Mouse (Mus musculus): ENCODE results near the gene Nanos1.

Gene Nanos1

DNA sequence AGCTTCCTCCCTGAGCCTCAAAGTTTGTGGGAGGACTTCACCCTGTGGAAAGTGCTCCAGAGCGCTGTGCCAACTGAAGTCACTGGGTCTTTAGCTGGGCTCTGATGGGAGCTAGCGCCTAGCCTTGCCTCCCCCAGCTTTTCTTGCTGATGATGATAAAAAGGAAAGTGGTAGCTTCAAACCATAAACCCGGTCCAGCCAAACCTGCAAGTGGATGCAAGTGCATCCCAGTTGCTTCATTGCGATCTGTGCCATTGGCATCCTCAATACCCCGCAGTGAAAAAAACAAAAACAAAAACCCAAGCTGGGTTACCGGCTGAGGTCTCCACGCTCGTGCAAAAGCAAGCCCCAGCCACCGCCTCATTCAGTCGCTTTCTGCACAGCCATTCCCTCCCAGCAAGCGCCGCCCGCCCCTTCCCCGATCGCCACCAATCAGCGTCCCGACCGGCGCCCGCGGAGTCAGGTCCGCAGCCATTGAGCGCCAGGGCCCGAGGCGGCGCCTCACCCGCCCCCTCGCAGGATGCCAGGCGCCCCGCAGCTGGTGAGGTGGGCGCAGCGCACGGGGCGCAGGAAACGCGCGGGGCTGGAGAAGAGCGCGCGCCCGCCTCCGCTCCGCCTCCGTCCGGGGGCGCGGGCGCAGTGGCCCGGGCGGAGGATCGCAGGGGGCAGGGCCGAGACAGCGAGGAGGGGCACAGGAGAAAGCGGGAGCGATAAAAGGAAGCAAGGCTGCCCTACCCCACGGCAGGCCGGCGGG lies at the start of gene Nanos1:
Nanos1 (plus strand) TSS at position 550 of the 754 bp plus-strand sequence.
- DNase-seq, result peak; percentile 77

DNA sequence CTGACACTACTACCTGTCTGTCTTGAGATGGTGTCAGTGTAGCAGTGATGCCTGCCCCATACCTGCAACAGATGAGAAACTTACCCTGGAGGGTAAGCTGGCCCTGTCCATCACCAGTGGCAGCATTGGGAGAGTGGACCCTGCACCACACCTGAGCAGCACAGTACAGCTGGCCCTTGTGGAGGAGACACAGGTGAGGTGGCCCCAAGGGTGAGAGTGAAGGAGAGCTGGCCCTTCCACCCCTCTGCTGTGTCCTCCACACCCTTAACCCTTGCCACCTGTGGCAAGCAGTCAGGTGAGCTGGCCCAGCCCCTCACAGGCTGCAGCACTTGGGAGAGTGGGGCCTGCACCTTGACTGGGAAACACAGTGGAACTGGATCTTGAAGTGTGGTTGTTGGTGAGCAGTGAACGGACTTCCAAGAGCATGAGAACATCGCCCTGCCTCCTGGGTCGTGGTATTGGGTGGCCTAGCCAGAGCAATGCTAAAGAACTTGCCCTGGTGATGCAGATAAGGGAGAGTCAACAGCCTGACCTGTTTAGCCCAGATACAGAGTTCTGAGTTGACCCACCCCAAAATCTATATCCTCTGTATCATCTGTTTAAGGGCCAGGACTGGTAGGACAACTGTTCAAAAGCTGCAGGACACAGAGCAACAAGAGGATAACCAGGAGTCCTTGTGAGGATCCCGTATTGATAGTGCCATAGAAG lies 46.4 kb upstream of the Nanos1 start:
- no peak for DNase-seq

DNA sequence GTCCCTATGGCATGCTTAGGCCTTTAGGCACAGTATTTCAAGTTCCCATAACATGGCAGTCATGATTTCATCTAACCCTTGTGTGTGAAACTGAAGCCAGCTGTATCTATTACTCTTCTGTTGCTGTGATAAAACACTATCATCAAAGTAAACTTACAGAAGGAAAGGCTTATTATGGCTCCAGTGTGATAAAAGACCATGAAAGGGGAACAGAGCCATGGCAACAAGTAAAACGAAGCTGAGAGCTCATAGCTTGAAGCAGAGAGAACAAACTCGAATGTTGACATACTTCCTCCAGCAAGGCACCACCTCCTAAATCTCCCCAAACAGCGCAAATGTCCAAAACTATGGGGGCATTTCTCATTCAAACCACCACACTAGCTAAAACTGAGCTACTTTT lies 45.6 kb upstream of the Nanos1 start:
- DNase-seq, result no peak

DNA sequence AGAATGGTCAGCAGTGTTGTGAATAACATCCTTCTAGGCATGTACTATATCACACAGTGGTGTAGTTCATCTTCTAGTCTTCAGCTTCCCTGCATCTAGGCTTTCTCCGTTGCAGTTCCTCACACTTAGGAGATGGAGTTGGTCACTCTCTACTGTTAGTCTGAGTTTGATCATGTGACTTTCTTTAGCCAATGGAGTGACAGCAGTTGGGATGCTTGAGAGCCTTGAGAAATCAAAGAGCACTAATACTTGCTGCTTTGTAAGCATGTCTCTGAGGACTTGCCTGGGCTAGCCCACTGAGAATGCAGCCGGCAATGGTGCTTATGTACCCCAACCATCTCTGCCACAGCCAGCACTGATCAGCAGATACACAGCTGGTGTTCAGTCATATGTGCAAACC lies 43.2 kb upstream of the Nanos1 start:
- DNase-seq, result no peak

DNA sequence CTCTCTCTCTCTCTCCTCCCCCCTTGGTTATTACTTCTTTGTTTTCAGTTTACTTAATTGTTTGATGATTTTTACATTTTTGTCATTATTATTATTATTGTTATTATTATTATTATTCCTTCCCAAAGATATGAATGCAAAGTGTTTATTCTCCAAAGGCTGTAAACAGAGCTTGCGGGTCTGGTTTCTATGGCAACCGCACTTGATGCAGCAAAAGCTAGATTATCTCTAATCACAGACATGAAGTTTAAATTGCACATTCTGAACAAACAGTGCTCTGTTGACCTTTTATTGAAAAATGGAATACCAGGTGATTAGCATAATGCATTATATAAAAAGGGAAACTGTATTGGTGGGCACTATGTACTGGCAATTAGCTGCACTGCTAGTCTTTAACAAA lies 39.4 kb upstream of the Nanos1 start:
- no peak for DNase-seq

DNA sequence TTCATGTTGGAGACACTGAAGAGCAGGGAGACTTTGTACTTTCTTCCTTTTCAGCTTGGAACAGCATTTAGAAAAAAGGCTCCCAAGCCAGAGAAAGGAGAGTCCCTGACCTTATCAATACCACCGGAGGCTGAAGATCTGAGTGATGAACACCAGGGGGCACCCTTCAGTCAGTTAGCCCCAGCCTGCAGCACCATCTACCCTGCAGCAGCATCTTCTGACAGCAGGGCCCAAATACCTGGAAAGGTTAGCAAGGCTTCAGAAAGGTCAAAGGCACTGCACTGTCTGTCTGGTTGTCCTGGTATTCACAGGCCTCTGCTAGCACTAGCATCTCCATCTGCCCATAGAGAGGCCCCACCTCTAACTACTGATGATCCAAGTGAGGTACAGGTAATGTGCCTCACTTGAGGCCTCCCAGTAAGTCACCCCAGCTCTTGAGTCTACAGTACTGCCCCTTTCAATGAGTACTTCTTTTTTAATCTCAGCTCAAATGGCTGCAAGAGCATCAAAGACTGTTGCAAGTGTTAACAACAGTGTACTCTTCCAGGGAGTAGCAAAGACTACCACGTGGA lies 25.4 kb upstream of the Nanos1 start:
- DNase-seq, result peak; percentile 7

DNA sequence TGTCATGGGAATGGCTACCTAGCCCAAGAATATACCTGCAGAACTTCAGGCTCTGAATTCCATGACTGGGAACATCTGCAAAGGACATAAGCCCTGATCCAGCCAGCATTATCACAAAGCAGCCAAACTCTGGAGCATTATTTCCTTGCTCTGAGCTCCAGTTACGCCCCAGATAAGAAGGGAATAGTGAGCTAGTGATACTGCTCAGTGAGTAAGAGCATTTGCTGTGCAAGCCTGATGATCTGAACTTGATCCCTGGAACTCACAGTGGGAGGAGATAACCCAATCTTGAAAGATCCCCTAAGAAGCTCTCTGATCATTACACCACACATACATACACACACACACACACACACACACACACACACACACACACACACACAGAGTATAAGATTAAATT lies 24.5 kb upstream of the Nanos1 start:
- DNase-seq, result no peak

DNA sequence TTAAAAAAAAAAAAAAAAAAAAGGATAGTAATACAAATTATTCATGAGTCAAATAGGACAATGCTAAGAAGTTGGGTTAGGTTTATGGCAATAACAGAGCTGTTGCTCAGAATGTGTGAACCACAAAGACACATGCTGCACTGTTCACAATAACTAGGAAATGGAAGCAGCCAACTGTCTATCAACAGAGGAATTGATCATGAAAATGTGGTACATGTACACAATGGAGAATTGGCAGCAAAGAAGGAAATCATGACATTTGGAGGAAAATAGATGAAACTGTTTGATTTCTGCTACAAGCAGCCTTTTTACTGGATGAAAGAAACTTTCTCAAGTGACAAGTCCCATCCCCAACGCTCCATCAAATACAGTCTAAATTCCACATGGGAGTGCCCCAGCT lies 23.8 kb upstream of the Nanos1 start:
- no peak for DNase-seq

DNA sequence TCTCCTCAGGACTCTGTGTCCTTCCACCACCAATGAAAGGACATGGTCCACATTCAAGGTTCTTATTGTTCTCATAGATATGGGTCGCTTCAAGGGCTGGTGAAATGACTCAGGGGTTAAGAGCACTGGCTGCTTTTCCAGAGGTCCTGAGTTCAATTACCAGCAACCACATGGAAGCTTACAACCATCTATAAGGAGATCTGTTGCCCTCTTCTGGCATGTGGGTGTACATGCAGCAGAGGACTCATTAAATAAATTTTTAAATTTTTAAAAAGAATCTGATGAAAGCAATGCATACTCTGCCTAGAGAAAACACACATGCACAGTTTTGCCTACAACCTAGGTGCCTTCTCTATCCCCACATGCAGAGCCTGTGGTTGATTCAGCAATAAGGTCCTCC lies 15.2 kb upstream of the Nanos1 start:
- no peak for DNase-seq

DNA sequence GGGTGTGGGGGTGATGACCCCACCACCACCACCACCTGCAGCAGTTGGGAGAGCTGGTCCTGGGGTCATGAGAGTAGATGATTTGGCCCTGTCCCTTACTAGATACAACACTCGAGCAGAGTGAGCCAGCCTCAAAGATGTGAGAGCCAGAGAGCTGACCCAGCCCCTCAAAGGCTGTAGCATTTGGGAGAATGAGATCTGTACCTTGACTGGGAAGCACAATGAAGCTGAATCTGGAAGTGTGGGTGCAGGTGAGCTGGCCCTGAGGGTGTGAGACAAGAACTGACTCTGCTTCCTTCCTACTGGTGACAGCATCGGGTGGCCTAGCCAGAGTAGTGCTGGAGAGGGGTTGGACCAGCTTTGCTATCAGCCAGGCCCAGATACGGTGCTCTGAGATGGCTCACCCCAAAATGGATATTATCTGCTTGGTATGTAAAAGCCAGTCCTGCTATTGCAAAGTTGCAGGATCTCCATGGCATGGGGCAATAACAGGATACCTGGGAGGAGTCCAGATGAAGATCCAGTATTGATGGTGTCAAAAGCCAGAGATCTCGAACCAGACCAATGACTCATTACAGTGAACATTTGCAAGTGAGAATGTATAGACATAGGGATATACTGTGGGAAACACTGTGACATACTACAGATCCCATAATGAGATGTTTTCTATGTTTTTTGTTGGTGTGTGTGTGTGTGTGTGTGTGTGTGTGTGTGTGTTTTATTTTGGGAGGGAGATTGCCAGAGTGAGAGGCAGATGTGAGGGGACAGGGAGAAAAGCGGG lies 11.8 kb upstream of the Nanos1 start:
- no peak for DNase-seq

DNA sequence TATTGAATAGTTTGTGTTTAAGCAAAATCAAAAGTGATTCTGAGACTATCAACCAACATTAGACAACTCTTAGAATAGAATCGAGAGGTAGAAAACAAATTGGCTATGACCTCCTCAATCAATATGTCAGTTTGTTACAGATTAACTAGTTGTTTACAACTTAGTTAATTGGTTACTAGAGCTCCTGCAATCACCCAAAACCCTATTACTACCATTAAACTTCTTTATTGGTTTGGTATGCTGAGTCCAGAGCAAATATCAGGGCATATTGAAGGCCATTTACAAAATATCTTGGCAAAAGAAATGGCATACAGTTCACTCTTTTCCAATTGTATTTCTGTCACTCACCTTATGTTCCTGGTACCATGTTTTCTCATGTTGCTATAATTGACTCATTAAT lies 8.0 kb upstream of the Nanos1 start:
- no peak for DNase-seq

DNA sequence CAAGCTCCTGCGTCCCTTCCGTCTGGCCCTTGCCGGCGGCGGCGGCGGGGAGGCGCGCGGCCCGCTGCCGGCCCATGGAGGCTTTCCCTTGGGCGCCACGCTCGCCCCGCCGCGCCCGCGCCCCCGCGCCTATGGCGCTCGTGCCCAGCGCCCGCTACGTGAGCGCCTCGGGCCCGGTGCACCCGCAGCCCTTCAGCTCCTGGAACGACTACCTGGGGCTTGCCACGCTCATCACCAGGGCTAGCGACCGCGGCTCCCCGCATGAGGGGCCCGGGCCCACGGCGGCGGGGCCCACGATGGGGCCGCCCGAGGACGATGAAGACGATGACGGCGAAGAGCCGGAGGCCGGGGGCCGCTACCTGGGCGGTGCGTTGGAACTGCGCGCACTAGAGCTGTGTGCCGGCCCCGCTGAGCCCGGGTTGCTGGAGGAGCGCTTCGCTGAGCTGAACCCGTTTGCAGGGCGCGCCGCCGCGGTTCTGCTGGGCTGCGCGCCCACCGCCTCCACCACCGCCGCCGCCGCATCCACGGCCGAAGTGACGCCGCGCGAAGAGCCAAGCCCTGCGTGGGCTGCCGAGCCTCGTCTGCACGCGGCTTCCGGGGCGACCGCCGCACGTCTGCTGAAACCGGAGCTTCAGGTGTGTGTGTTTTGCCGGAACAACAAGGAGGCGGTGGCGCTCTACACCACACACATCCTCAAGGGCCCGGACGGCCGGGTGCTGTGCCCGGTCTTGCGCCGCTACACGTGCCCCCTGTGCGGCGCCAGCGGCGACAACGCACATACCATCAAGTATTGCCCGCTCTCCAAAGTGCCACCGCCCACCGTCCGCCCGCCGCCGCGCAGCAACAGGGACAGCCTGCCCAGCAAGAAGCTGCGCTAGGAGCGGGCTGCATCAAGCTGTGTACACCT lies 658 bp downstream of the Nanos1 start:
- DNase-seq, result peak; percentile 42

DNA sequence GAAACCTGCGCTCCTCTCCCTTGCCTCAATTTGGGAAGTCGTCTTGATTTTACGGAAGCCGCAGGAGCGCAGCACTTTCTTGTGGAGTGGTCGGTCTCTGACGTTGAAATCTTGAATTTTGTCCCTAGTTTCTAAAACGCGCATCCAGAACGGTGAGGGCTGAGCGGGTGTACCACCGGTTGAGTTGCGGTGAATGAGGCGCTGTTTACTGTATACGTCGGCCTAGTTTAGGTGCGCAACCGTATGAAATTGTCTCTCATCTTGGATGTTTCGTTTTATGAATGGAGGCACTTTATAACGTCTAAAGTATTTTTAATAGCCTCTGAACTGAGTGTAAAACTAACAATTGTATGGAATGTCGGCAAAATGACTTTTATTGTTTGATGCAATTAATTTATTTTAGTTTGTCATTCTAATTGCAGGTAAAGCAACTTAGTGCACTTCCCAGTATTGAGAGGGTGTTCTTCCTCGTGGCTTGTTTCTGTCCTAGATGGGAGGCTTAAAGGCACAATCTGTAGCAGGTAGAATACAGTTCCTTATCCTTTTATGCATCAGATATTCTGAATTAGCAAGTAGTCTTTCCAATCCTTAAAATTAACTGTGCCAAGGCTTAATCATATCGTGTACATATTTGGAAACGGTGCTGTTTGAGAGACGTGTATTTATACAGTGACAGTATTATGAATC lies 1.5 kb downstream of the Nanos1 start:
- no peak for DNase-seq

DNA sequence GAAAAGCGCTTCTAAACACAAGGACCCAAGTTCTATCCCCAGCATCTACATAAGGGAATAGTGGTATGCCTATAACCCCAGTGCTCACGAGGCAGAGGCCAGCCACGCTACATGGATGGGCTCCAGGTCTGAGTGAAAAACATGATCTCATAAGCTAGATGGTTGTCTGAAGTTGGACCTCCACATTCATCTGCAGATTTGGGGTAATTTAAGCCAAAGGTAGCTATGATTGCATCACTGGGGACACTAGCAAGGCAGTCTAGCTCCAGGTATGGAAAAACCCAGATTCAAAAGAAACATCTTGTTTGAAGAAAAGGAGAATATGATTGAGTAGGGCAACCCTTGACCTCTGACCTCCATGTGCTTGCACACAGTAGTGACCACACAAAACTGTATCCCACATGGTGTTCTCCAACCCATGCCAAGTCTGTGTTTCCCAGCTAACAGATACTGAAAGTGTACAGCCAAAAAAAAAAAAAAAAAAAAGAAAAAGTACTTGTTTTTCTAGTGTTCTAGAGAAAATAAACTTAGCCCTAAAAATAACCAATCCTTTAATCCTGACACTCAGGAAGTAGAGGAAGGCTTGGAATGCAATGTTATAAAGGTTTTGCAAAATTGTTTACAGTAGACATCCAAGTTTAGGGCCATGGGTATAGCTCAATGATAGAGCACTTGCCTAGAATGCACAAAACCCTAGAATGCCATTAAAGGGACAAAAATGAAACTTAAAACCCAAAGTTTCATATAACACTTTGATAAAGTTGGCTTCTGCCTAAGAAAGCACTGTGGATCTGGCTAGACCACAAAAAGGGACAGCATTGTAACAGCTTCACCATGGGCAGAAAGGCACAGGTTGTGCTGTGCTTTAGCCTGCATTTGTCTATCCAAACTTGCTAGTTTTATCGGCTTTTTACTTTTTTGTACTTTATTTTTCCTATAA lies 3.4 kb downstream of the Nanos1 start:
- no peak for DNase-seq

DNA sequence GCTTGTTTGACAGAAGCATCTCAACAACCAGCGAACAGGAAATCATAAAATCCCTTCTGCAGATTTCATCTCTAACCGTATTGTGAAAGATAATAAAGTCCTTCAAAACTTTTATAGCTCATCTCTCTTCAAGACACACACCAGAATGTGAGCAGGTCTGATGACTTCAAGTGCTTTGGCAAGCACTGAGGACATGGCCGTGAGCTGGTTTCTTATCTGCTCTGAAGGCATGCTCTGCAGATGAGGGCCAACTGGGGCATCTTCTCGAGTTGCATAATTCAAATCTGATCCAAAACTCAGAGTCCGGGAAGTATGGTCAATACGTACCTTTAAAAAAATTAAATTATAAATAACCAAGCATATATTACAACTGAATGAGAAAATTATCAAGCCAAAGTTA lies 17.6 kb downstream of the Nanos1 start:
- DNase-seq, result no peak

DNA sequence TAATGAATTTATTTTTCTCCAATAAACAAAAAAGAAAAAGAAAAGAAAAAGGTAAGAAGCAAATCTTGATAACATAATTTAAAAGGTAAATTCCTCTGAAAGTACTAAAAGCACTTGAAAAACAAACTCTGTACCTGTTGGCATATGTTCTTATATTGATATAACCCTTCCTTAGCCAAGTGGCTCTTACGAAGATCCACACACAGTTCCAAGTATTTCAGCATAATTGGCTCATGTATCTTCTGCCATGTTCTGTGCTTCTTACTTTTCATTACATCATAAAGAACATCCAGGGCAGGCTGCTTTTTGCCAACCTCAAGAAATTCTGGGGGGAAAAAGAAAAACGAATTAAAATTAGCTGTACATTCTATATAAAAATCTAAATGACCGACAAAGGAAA lies 26.2 kb downstream of the Nanos1 start:
- no peak for DNase-seq

DNA sequence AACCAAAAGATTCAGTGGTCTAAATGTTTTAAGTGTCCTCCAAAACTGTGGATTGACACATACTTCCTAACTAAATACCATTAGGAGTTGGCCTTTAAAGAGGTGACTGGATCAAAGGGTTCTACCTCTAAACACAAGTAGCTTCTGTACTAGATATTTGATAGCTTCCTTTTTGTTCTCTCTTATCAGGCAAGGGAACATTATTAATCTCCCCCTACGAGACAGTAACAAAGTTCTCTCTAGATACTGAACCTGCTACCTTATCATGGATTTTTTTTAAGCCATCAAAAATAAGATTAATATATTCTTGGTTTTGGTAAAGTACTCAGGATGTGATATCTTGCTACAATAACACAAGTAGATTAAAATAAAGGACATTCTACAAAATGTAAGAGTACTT lies 28.9 kb downstream of the Nanos1 start:
- no peak for DNase-seq

DNA sequence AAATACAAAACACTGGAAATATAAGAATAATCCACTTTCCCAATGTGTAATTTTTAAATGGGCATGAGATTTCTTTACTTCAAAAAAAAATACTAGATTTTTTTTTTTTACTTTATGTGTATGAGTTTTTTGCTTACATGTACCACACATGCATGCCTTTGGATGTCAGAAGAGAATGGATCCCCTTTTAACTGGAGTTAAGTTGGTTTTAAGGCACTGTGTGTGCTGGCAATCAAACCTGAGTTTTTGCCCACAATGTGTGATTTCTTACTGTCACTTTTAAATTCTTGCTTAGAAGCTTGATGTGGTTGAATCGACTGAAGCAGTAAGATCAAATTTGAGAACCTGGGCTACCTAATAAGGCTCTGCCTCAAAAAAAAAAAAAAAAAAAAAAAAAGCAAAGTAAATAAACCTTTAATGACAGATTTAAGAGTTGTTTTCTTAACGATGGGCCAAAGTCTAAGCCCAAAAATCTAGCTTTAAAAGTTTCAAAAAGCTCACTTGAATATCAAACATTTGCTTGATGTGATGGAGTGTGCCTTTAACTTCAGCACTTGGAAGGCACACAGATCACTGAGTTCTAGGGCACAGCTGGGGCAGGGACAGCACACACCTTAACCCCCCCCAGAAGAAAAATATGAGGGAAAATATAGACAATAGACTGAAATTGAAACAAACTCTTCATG lies 31.8 kb downstream of the Nanos1 start:
- no peak for DNase-seq

DNA sequence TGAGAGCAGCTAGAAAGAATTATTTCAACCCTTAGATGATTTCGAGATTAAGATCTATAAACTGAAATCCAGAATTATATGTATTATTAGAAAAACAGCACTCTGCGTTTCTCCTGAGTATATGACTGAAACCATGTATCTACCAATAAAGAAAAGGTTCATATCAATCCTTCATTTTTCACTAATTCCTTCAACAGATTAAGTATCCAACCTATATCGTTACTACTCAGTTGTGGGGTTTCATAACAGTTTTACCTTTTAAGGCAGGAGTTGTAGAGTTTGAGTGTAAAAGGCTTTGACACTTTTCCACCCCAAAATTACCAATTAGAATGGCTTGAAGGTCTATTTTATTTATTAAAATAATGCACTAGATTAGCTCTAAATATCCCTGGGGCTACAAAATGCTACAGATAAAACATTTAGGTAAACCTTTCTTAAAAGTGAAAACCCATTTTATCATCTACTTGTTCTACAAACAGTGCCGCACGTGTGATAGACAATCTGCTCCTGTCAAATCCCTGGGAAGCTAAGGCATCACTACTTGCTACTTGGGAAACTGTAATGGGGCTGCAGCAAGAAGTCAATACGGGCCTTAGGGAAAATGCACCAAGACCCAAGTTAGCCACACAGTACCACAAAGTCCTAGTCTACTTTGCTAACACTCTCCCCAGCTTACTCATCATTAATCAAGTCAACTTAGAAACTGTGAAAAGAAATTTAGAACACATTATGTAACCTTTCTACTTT lies 32.6 kb downstream of the Nanos1 start:
- DNase-seq, result no peak
